18 mouse cellular contexts compared by ENCODE assay signal in genomic region chr15:74023136-74023535, GRCm38 (mm10).
"Had no signal": no experiment of that assay in that cellular context is flagged by ENCODE, and none has a peak within 500 bp of the region (broad histone marks: within the 10 kb centered on the region; RNA-seq: fewer than 3 reads in every experiment).

No protein-coding gene starts in this region.

- H3K27me3 ChIP-seq: limb, embryonic 13.5 days; liver, embryonic 12.5 days; liver, embryonic 15.5 days; lung, embryonic 15.5 days had no signal

- H3K4me1 ChIP-seq: limb, embryonic 13.5 days; liver, embryonic 12.5 days; liver, embryonic 15.5 days; lung, embryonic 15.5 days had no signal

- H3K4me3 ChIP-seq: layer of hippocampus, adult 2 months; limb, embryonic 10.5 days; limb, embryonic 13.5 days; liver, embryonic 12.5 days; liver, embryonic 15.5 days; lung, embryonic 15.5 days had no signal

- DNase-seq: kidney, postnatal 25 days; layer of hippocampus, adult 9-11 months; liver; lung, adult 18-20 months; lung, postnatal 10 days; lung, postnatal 4 days; midbrain, embryonic 14.5 days; right cerebral cortex, postnatal 14 days; right cerebral cortex, postnatal 4 days; thymus, postnatal 36 days had no signal

- H3K27ac ChIP-seq: kidney, postnatal 0 days; layer of hippocampus, adult 2 months; limb, embryonic 10.5 days; limb, embryonic 13.5 days; liver, embryonic 12.5 days; liver, embryonic 15.5 days; lung, embryonic 15.5 days; stomach, postnatal 0 days had no signal
